Mouse (Mus musculus) kidney, postnatal 0 days (tissue): Measurements from ENCODE around the gene Ube2b. TPM values are rescaled to one million over a fixed set of nuclear protein-coding genes. Genes with fewer than 3 reads are reported as not detected.

Experiments used
- ATAC-seq: fragments of 200-750 bp; cut with Nextera tagmentation; replicated peaks from 2 replicates; pipeline ENCODE4 v1.8.0; 2017; ENCODE audit warnings: low read depth, moderate number of reproducible peaks, moderate TSS enrichment, moderate library complexity; ENCODE audit not compliant: low FRiP score
- DNase-seq: peaks from one replicate; pipeline ENCODE4 v3.0.0-alpha.2; 2016; ENCODE audit warnings: low spot score
- H3K27ac ChIP-seq: fragments of 300-500 bp; sonication (generic); 2 replicates; pipeline ENCODE4 v1.5.1; 2014; ENCODE audit warnings: mild to moderate bottlenecking
- H3K27me3 ChIP-seq: fragments of 300-500 bp; sonication (generic); 2 replicates; pipeline ENCODE4 v1.6.1; 2014; ENCODE audit warnings: low read length, mixed read lengths; ENCODE audit not compliant: insufficient read depth
- H3K36me3 ChIP-seq: fragments of 300-500 bp; sonication (generic); 2 replicates; pipeline ENCODE4 v1.6.1; 2014; ENCODE audit warnings: low read length, mixed read lengths; ENCODE audit not compliant: insufficient read depth
- H3K4me1 ChIP-seq: fragments of 300-500 bp; sonication (generic); replicated peaks from 2 replicates; pipeline ENCODE4 v1.6.1; 2014; ENCODE audit warnings: antibody characterized with exemption, low read length, mixed read lengths; ENCODE audit not compliant: insufficient read depth
- H3K4me2 ChIP-seq: fragments of 300-500 bp; sonication (generic); 2 replicates; pipeline ENCODE4 v1.6.1; 2014; ENCODE audit warnings: mild to moderate bottlenecking, low read length, moderate library complexity, mixed read lengths
- H3K4me3 ChIP-seq: fragments of 300-500 bp; sonication (generic); replicated peaks from 2 replicates; pipeline ENCODE4 v1.5.1; 2014; ENCODE audit warnings: low read depth, low read length
- H3K9ac ChIP-seq: fragments of 300-500 bp; sonication (generic); 2 replicates; pipeline ENCODE4 v1.6.1; 2014; ENCODE audit warnings: low read depth, low read length
- H3K9me3 ChIP-seq: fragments of 300-500 bp; sonication (generic); replicated peaks from 2 replicates; pipeline ENCODE4 v1.6.1; 2016; ENCODE audit warnings: low read length, inconsistent platforms, mixed read lengths
- CTCF ChIP-seq: IDR thresholded peaks from 2 replicates; pipeline ENCODE4 v1.5.1; 2016; ENCODE audit warnings: antibody characterized with exemption, low read depth, mild to moderate bottlenecking, moderate library complexity
- WGBS: fragments of 180-500 bp; shearing (Covaris S2); extraction: QIAGEN DNeasy Blood & Tissue Kit; methylation state at CpG from one replicate; pipeline ENCODE4 v1.1.7; 2014; 5-methylcytosine and 5-hydroxymethylcytosine counted together
- polyA plus RNA-seq: library from polyadenylated mRNA; unstranded; fragments of >200 nt; fragmentation: Nextera tagmentation; extraction: Ambion mirVana; gene quantifications from 2 replicates; pipeline ENCODE4 v1.2.1, GENCODE M21; 2015

Ube2b gene
- polyA plus RNA-seq, 1 experiment from 2014 or later = 255 TPM

- WGBS = 81% methylated on average over 1 of the region's 1 CpGs
- TF ChIP-seq CTCF = no peak
Measured at GRCm38 (mm10) chr11:52033953-52034352, 33.4 kb upstream of the Ube2b start.

GRCm38 (mm10) chr11:52032356-52032755 lies 31.8 kb upstream of the Ube2b start:
- WGBS = 56% methylated on average over 8 of the region's 8 CpGs
- Histone ChIP-seq H3K9me3 (no peaks in the 10 kb centered on the region), H3K9ac (no peak overlapping the region), H3K27ac (no peak overlapping the region), H3K4me2 (no peak overlapping the region), H3K36me3 (no peaks in the 10 kb centered on the region), H3K4me3 (no peak overlapping the region), H3K4me1 (no peaks in the 10 kb centered on the region), H3K27me3 (no peaks in the 10 kb centered on the region)
- TF ChIP-seq CTCF = no peak
- ATAC-seq = no peak
- DNase-seq = no peak

More at GRCm38 (mm10) chr11:52033953-52034352, 33.4 kb upstream of the Ube2b start:
- Histone ChIP-seq H3K4me1 (no peaks in the 10 kb centered on the region), H3K9ac (no peak overlapping the region), H3K36me3 (no peaks in the 10 kb centered on the region), H3K4me3 (no peak overlapping the region), H3K9me3 (no peaks in the 10 kb centered on the region), H3K27ac (no peak overlapping the region), H3K27me3 (no peaks in the 10 kb centered on the region), H3K4me2 (no peak overlapping the region)
- ATAC-seq (no peak), DNase-seq (no peak)

GRCm38 (mm10) chr11:52018217-52018616 lies 17.7 kb upstream of the Ube2b start:
- 81% methylated on average over 9 of the region's 9 CpGs for WGBS
- no peaks in the 10 kb centered on the region for H3K9me3 ChIP-seq
- no peak overlapping the region for H3K4me2 ChIP-seq
- DNase-seq (no peak), ATAC-seq (no peak)
- no peaks in the 10 kb centered on the region for H3K4me1 ChIP-seq
- H3K9ac ChIP-seq = no peak overlapping the region
- no peaks in the 10 kb centered on the region for H3K36me3 ChIP-seq
- no peaks in the 10 kb centered on the region for H3K27me3 ChIP-seq
- no peak overlapping the region for H3K27ac ChIP-seq
- H3K4me3 ChIP-seq = no peak overlapping the region
- no peak for TF ChIP-seq CTCF

GRCm38 (mm10) chr11:52011541-52011940 lies 11.0 kb upstream of the Ube2b start:
- WGBS = 47% methylated on average over 5 of the region's 5 CpGs
- no peaks in the 10 kb centered on the region for H3K36me3 ChIP-seq
- no peaks in the 10 kb centered on the region for H3K9me3 ChIP-seq
- ATAC-seq (no peak), DNase-seq (no peak)
- H3K27me3 ChIP-seq = no peaks in the 10 kb centered on the region
- no peak for TF ChIP-seq CTCF
- no peak overlapping the region for H3K27ac ChIP-seq
- no peak overlapping the region for H3K9ac ChIP-seq
- H3K4me2 ChIP-seq = no peak overlapping the region
- H3K4me3 ChIP-seq = no peak overlapping the region
- H3K4me1 ChIP-seq = no peaks in the 10 kb centered on the region

GRCm38 (mm10) chr11:52011011-52011410 lies 10.4 kb upstream of the Ube2b start:
- Histone ChIP-seq H3K9ac (no peak overlapping the region), H3K9me3 (no peaks in the 10 kb centered on the region), H3K4me3 (no peak overlapping the region), H3K36me3 (no peaks in the 10 kb centered on the region), H3K27ac (no peak overlapping the region), H3K4me2 (no peak overlapping the region), H3K4me1 (no peaks in the 10 kb centered on the region), H3K27me3 (no peaks in the 10 kb centered on the region)
- no peak for TF ChIP-seq CTCF
- DNase-seq (no peak), ATAC-seq (no peak)
- 89% methylated on average over 11 of the region's 11 CpGs for WGBS

- Histone ChIP-seq H3K4me3 (no peak overlapping the region), H3K27ac (no peak overlapping the region), H3K27me3 (no peaks in the 10 kb centered on the region), H3K36me3 (no peaks in the 10 kb centered on the region), H3K9ac (no peak overlapping the region), H3K4me1 (peaks cover 6% of the 10 kb centered on the region; the same call in 1 of the 2 replicates), H3K9me3 (no peaks in the 10 kb centered on the region), H3K4me2 (no peak overlapping the region)
- no peak for DNase-seq
- WGBS = 43% methylated on average over 2 of the region's 2 CpGs
- ATAC-seq = no peak
- no peak for TF ChIP-seq CTCF
Measured at GRCm38 (mm10) chr11:52005586-52005985, 5.0 kb upstream of the Ube2b start.
